Mouse (Mus musculus): Measurements from ENCODE around the gene Rb1. TPM values are rescaled to one million over a fixed set of nuclear protein-coding genes. Genes with fewer than 3 reads are reported as not detected.
A peak's percentile ranks its signal among the peaks of the same experiment; 100 is the strongest.

The Rb1 gene
- polyA plus RNA-seq, 1 experiment from 2014 or later = 28.6 TPM

DNA sequence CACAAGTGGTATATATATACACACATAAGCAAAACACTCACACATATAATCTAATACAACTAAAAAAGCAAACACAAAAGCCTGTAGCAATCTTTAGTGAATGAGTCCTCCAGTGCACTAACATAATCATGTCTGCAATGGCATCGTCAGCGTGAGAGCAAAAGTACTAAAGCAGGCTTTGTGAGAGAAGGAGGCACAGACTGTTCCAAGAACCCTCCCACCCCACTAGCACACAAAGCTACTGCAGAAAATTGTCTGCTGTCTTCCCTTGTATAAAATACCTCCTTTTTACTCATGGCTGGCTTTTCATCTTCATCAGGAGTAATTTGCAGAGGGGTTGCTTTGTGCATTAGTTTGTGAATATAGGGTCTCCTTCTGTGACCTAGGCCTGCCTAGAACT, 73.3 kb downstream of the Rb1 start:
- H3K4me3 ChIP-seq (ENCODE audit: low read depth, low read length) = no peak overlapping the region
- H3K4me2 ChIP-seq (replicated peaks; ENCODE audit: low read depth, low read length) = no peak overlapping the region
- H3K36me3 ChIP-seq (ENCODE audit: control insufficient read depth, insufficient read depth, low read length) = no peaks in the 10 kb centered on the region
- H3K4me1 ChIP-seq (ENCODE audit: control insufficient read depth, insufficient read depth, low read length) = no peaks in the 10 kb centered on the region
- no peaks in the 10 kb centered on the region for H3K9me3 ChIP-seq (ENCODE audit: control insufficient read depth, low read depth, low read length)
- ATAC-seq (ENCODE audit: insufficient number of reproducible peaks, insufficient read depth, low FRiP score, low read depth) = no peak
- H3K27ac ChIP-seq (ENCODE audit: low read length) = no peak overlapping the region; the same call in 1 of the 2 replicates
- H3K9ac ChIP-seq (replicated peaks; ENCODE audit: low read depth, low read length) = no peak overlapping the region
- H3K27me3 ChIP-seq (ENCODE audit: control insufficient read depth, insufficient read depth, low read length) = no peaks in the 10 kb centered on the region
- 69% methylated on average over 2 of the region's 2 CpGs for WGBS

GRCm38 (mm10) chr14:73250056-73250455, 75.6 kb downstream of the Rb1 start:
- Histone ChIP-seq H3K27me3 (ENCODE audit: control insufficient read depth, insufficient read depth, low read length) (no peaks in the 10 kb centered on the region), H3K9ac (replicated peaks; ENCODE audit: low read depth, low read length) (no peak overlapping the region), H3K9me3 (ENCODE audit: control insufficient read depth, low read depth, low read length) (no peaks in the 10 kb centered on the region), H3K4me3 (ENCODE audit: low read depth, low read length) (no peak overlapping the region), H3K36me3 (ENCODE audit: control insufficient read depth, insufficient read depth, low read length) (no peaks in the 10 kb centered on the region), H3K27ac (ENCODE audit: low read length) (no peak overlapping the region), H3K4me2 (replicated peaks; ENCODE audit: low read depth, low read length) (no peak overlapping the region), H3K4me1 (ENCODE audit: control insufficient read depth, insufficient read depth, low read length) (no peaks in the 10 kb centered on the region)
- WGBS = 94% methylated on average over 2 of the region's 2 CpGs
- ATAC-seq (ENCODE audit: insufficient number of reproducible peaks, insufficient read depth, low FRiP score, low read depth) = no peak

DNA sequence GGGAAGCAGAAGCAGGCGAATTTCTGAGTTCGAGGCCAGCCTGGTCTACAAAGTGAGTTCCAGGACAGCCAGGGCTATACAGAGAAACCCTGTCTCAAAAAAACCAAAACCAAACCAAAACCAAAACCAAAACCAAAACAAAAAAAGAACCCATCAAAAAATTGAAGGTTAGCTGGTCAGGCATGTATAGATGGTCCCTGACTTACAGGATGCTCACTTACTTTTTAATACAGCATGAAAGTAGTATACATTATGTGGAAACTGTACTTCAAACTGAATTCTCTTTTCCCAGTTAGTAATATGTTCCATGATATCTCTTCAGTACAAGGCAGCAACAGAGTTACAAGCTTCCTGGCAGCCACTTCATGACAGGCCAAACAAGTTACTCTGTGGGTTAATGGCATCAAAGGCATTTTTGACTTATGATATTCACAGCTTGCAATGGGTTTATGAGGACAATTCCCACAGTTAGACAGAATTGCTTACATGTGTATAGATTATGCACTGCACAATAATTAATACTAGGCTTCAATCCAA, 81.5 kb downstream of the Rb1 start:
- H3K4me2 ChIP-seq (replicated peaks; ENCODE audit: low read depth, low read length) = no peak overlapping the region
- H3K4me3 ChIP-seq (ENCODE audit: low read depth, low read length) = no peak overlapping the region
- H3K4me1 ChIP-seq (ENCODE audit: control insufficient read depth, insufficient read depth, low read length) = no peaks in the 10 kb centered on the region
- no peaks in the 10 kb centered on the region for H3K27me3 ChIP-seq (ENCODE audit: control insufficient read depth, insufficient read depth, low read length)
- no peak for ATAC-seq (ENCODE audit: insufficient number of reproducible peaks, insufficient read depth, low FRiP score, low read depth)
- WGBS = 87% methylated on average over 2 of the region's 2 CpGs
- no peaks in the 10 kb centered on the region for H3K36me3 ChIP-seq (ENCODE audit: control insufficient read depth, insufficient read depth, low read length)
- H3K9ac ChIP-seq (replicated peaks; ENCODE audit: low read depth, low read length) = no peak overlapping the region
- no peaks in the 10 kb centered on the region for H3K9me3 ChIP-seq (ENCODE audit: control insufficient read depth, low read depth, low read length)
- H3K27ac ChIP-seq (ENCODE audit: low read length) = no peak overlapping the region

- Histone ChIP-seq H3K9me3 (ENCODE audit: control insufficient read depth, low read depth, low read length) (no peaks in the 10 kb centered on the region), H3K4me2 (replicated peaks; ENCODE audit: low read depth, low read length) (0 out of 2 replicates have a peak overlapping the region, but pooled peaks have one; percentile 14), H3K4me1 (ENCODE audit: control insufficient read depth, insufficient read depth, low read length) (peaks cover 1% of the 10 kb centered on the region; the same call in 1 of the 2 replicates), H3K27ac (ENCODE audit: low read length) (no peak overlapping the region), H3K9ac (replicated peaks; ENCODE audit: low read depth, low read length) (no peak overlapping the region), H3K36me3 (ENCODE audit: control insufficient read depth, insufficient read depth, low read length) (no peaks in the 10 kb centered on the region), H3K27me3 (ENCODE audit: control insufficient read depth, insufficient read depth, low read length) (no peaks in the 10 kb centered on the region), H3K4me3 (ENCODE audit: low read depth, low read length) (peak overlapping the region; percentile 60; the same call in 1 of the 2 replicates)
- ATAC-seq (ENCODE audit: insufficient number of reproducible peaks, insufficient read depth, low FRiP score, low read depth) = no peak
- 24% methylated on average over 3 of the region's 3 CpGs for WGBS
Observed at GRCm38 (mm10) chr14:73239857-73240256, 85.8 kb downstream of the Rb1 start.

DNA sequence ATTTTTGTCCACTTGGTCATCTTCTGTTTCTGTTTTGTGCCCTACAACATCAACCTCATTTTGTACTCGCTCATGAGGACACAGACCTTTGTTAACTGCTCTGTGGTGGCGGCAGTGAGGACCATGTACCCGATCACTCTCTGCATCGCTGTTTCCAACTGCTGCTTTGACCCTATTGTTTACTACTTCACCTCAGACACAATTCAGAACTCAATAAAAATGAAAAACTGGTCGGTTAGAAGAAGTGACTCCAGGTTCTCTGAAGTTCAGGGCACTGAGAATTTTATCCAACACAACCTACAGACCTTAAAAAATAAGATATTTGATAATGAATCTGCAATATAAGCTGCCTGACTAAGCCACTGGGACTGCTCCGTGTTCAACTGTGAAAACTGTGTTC, 86.3 kb downstream of the Rb1 start:
- Histone ChIP-seq H3K9ac (replicated peaks; ENCODE audit: low read depth, low read length) (peak overlapping the region; percentile 43), H3K4me2 (replicated peaks; ENCODE audit: low read depth, low read length) (peak overlapping the region; percentile 58), H3K27me3 (ENCODE audit: control insufficient read depth, insufficient read depth, low read length) (no peaks in the 10 kb centered on the region), H3K4me1 (ENCODE audit: control insufficient read depth, insufficient read depth, low read length) (peaks cover 7% of the 10 kb centered on the region), H3K27ac (ENCODE audit: low read length) (peak overlapping the region; percentile 98), H3K36me3 (ENCODE audit: control insufficient read depth, insufficient read depth, low read length) (no peaks in the 10 kb centered on the region), H3K4me3 (ENCODE audit: low read depth, low read length) (peak overlapping the region; percentile 60), H3K9me3 (ENCODE audit: control insufficient read depth, low read depth, low read length) (no peaks in the 10 kb centered on the region)
- no peak for ATAC-seq (ENCODE audit: insufficient number of reproducible peaks, insufficient read depth, low FRiP score, low read depth)
- under 1% methylated on average over 6 of the region's 6 CpGs for whole genome bisulfite sequencing

- peak overlapping the region; percentile 60 for H3K4me3 ChIP-seq (ENCODE audit: low read depth, low read length)
- H3K27ac ChIP-seq (ENCODE audit: low read length) = peak overlapping the region; percentile 98
- 0% methylated on average over 20 of the region's 20 CpGs for WGBS
- peaks cover 9% of the 10 kb centered on the region for H3K4me1 ChIP-seq (ENCODE audit: control insufficient read depth, insufficient read depth, low read length)
- H3K9me3 ChIP-seq (ENCODE audit: control insufficient read depth, low read depth, low read length) = no peaks in the 10 kb centered on the region
- H3K9ac ChIP-seq (replicated peaks; ENCODE audit: low read depth, low read length) = peak overlapping the region; percentile 43
- ATAC-seq (ENCODE audit: insufficient number of reproducible peaks, insufficient read depth, low FRiP score, low read depth) = peak; percentile 82
- no peaks in the 10 kb centered on the region for H3K36me3 ChIP-seq (ENCODE audit: control insufficient read depth, insufficient read depth, low read length)
- peak overlapping the region; percentile 58 for H3K4me2 ChIP-seq (replicated peaks; ENCODE audit: low read depth, low read length)
- no peaks in the 10 kb centered on the region for H3K27me3 ChIP-seq (ENCODE audit: control insufficient read depth, insufficient read depth, low read length)
Observed at GRCm38 (mm10) chr14:73238498-73239250, 86.9 kb downstream of the Rb1 start.

DNA sequence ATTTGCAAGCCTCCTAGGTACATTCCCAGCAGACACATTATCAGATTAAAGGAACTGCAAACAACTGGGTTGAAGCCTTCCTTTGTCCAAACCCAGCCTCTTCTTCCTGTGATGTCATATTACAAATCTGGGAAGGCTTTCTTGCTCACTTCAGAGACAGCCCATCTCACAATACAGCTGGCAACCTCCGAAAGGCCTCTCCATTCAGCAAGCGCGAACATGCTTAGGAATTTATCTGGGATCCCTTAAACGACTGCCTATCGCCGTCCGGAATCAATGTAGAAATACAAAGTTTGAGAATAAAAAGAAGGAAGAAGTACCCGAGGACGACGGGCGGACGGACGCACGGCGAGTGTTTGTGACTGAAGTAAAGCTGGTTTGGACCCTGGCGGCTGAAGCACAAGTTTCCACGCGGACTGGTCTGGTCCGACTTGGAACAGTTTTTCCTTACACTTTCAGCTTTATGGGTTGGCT, 87.7 kb downstream of the Rb1 start, which contains the start of gene Lpar6:
Lpar6 (plus strand) TSS at position 48 of the 474 bp plus-strand sequence.
- Histone ChIP-seq H3K4me3 (ENCODE audit: low read depth, low read length) (peak within 1 kb of the TSS; percentile 60), H3K4me2 (replicated peaks; ENCODE audit: low read depth, low read length) (peak within 1 kb of the TSS; percentile 58), H3K36me3 (ENCODE audit: control insufficient read depth, insufficient read depth, low read length) (no peaks in the 10 kb centered on the region), H3K27me3 (ENCODE audit: control insufficient read depth, insufficient read depth, low read length) (no peaks in the 10 kb centered on the region), H3K9ac (replicated peaks; ENCODE audit: low read depth, low read length) (peak within 1 kb of the TSS; percentile 43), H3K4me1 (ENCODE audit: control insufficient read depth, insufficient read depth, low read length) (peaks cover 9% of the 10 kb centered on the region), H3K9me3 (ENCODE audit: control insufficient read depth, low read depth, low read length) (no peaks in the 10 kb centered on the region), H3K27ac (ENCODE audit: low read length) (peak within 1 kb of the TSS; percentile 98)
- peak; percentile 87 for ATAC-seq (ENCODE audit: insufficient number of reproducible peaks, insufficient read depth, low FRiP score, low read depth)
- under 1% methylated on average over 19 of the region's 19 CpGs for WGBS

GRCm38 (mm10) chr14:73234468-73235031, 91.1 kb downstream of the Rb1 start:
- H3K4me3 ChIP-seq (ENCODE audit: low read depth, low read length) = no peak overlapping the region
- H3K27me3 ChIP-seq (ENCODE audit: control insufficient read depth, insufficient read depth, low read length) = no peaks in the 10 kb centered on the region
- no peaks in the 10 kb centered on the region for H3K9me3 ChIP-seq (ENCODE audit: control insufficient read depth, low read depth, low read length)
- H3K36me3 ChIP-seq (ENCODE audit: control insufficient read depth, insufficient read depth, low read length) = no peaks in the 10 kb centered on the region
- no peak overlapping the region for H3K9ac ChIP-seq (replicated peaks; ENCODE audit: low read depth, low read length)
- H3K27ac ChIP-seq (ENCODE audit: low read length) = peak overlapping the region; percentile 67
- 17% methylated on average over 2 of the region's 2 CpGs for WGBS
- H3K4me2 ChIP-seq (replicated peaks; ENCODE audit: low read depth, low read length) = no peak overlapping the region
- peaks cover 15% of the 10 kb centered on the region for H3K4me1 ChIP-seq (ENCODE audit: control insufficient read depth, insufficient read depth, low read length)
- no peak for ATAC-seq (ENCODE audit: insufficient number of reproducible peaks, insufficient read depth, low FRiP score, low read depth)

All from stomach, embryonic 14.5 days (tissue).